Mouse (Mus musculus): ENCODE measurements around the gene Bnip2.

Gene Bnip2

GRCm38 (mm10) chr9:69989303-69990121, at the start of gene Bnip2:
Gene Bnip2, plus strand, starts transcription at chr9:69989466.
- peak; percentile 92 for DNase-seq (ENCODE audit: low spot score)

GRCm38 (mm10) chr9:69940839-69941490, 48.3 kb upstream of the Bnip2 start:
- no peak for DNase-seq (ENCODE audit: low spot score)

GRCm38 (mm10) chr9:69941556-69941955, 47.7 kb upstream of the Bnip2 start:
- DNase-seq (ENCODE audit: low spot score): no peak

- DNase-seq (ENCODE audit: low spot score): no peak
Observed at GRCm38 (mm10) chr9:69948964-69949363, 40.3 kb upstream of the Bnip2 start.

GRCm38 (mm10) chr9:69949641-69950040, 39.6 kb upstream of the Bnip2 start:
- no peak for DNase-seq (ENCODE audit: low spot score)

GRCm38 (mm10) chr9:69961007-69961406, 28.3 kb upstream of the Bnip2 start:
- DNase-seq (ENCODE audit: low spot score): no peak

- no peak for DNase-seq (ENCODE audit: low spot score)
Observed at GRCm38 (mm10) chr9:69964370-69964769, 24.9 kb upstream of the Bnip2 start.

GRCm38 (mm10) chr9:69985526-69985925, 3.7 kb upstream of the Bnip2 start:
- DNase-seq (ENCODE audit: low spot score): no peak

GRCm38 (mm10) chr9:69986063-69986462, 3.2 kb upstream of the Bnip2 start:
- DNase-seq (ENCODE audit: low spot score): no peak

GRCm38 (mm10) chr9:69986571-69986970, 2.7 kb upstream of the Bnip2 start:
- DNase-seq (ENCODE audit: low spot score): no peak

GRCm38 (mm10) chr9:69987579-69987978, 1.7 kb upstream of the Bnip2 start:
- no peak for DNase-seq (ENCODE audit: low spot score)

GRCm38 (mm10) chr9:69988706-69989302, 462 bp upstream of the Bnip2 start:
- DNase-seq (ENCODE audit: low spot score): no peak

GRCm38 (mm10) chr9:69990346-69990745, 1.1 kb downstream of the Bnip2 start:
- DNase-seq (ENCODE audit: low spot score): no peak

- no peak for DNase-seq (ENCODE audit: low spot score)
Observed at GRCm38 (mm10) chr9:69992841-69993277, 3.6 kb downstream of the Bnip2 start.

GRCm38 (mm10) chr9:69993479-69993878, 4.2 kb downstream of the Bnip2 start:
- DNase-seq (ENCODE audit: low spot score): no peak

GRCm38 (mm10) chr9:69994547-69994946, 5.3 kb downstream of the Bnip2 start:
- DNase-seq (ENCODE audit: low spot score): no peak

GRCm38 (mm10) chr9:69999318-69999717, 10.1 kb downstream of the Bnip2 start:
- DNase-seq (ENCODE audit: low spot score): no peak

GRCm38 (mm10) chr9:70003516-70003915, 14.2 kb downstream of the Bnip2 start:
- no peak for DNase-seq (ENCODE audit: low spot score)

GRCm38 (mm10) chr9:70006984-70007383, 17.7 kb downstream of the Bnip2 start:
- no peak for DNase-seq (ENCODE audit: low spot score)

- no peak for DNase-seq (ENCODE audit: low spot score)
Observed at GRCm38 (mm10) chr9:70007506-70008248, 18.4 kb downstream of the Bnip2 start.

GRCm38 (mm10) chr9:70009754-70010304, 20.6 kb downstream of the Bnip2 start:
- no peak for DNase-seq (ENCODE audit: low spot score)
